Mouse (Mus musculus) frontal cortex, adult 2 months (tissue): ENCODE measurements around the gene Ufsp1. TPM values are rescaled to one million over a fixed set of nuclear protein-coding genes. Genes with fewer than 3 reads are reported as not detected.

Source experiments
- DNase-seq, 2 experiments: peaks; one replicate each; pipeline ENCODE4 v3.0.0; 2022; ENCODE audit warnings: low spot score in 1 of 2; ENCODE audit errors: extremely low spot score in 1 of 2
- polyA plus RNA-seq: library from polyadenylated mRNA; depleted of rRNA; stranded (reverse); fragments of >200 nt; gene quantifications from 2 replicates; pipeline ENCODE4 v1.2.3, GENCODE M21; 2012

Gene Ufsp1
- polyA plus RNA-seq, 1 experiment: 12.4 TPM

DNA sequence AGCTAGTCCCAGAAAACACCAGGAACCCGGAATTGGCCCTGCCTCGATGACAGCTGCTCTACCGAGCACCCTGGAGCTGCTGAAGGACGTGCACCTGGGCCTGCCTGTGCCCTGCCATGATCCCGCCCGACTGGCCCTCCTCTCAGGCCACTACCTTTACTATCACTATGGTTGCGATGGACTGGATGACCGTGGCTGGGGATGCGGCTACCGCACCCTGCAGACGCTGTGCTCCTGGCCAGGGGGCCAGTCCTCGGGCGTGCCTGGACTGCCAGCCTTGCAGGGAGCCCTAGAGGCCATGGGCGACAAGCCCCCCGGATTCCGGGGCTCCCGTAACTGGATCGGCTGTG is 290 bp downstream of the Ufsp1 start:
- DNase-seq: no peak

GRCm38 (mm10) chr5:137295296-137295695 is 867 bp downstream of the Ufsp1 start:
- no peak for DNase-seq

DNA sequence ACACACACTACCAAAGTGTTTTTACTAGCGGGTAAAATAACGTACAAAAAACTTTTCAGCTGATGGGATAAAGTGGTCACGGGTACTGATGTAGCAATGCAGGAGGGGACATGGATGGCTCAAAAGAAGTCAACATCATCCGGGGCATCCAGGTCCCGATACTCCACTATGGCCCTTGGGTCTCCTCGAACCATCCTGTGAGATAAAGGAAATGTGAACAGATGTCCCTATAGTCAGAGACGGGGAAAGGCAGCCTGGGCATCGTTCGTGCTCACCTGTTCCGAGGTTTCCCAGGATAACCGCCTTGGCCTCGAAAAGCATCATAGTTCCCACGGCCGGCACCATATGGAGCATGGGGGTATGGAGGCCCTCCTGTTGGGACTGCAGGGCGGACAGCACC is 1.3 kb downstream of the Ufsp1 start:
- DNase-seq: no peak

DNA sequence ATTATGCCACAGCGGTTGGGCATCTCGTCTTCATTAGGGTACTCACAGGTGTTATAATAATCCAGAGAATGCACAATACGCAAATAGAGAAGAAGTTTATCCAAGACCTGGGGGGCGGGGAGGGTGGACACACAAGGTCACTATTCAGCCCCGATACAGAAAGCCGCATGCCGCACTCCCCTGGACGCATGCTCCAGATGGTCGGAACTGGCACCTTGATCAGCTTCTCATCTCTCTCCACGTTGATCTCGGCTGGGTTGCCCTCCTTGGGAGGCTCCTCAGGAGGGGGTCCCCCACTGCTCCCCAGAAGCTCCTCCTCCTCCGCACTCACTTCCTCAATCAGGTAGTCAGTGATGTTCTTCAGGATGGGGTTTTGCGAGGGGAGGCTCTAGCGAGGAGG is 2.7 kb downstream of the Ufsp1 start:
- no peak for DNase-seq

- DNase-seq: no peak
Measured at GRCm38 (mm10) chr5:137299240-137299639, 4.8 kb downstream of the Ufsp1 start.

DNA sequence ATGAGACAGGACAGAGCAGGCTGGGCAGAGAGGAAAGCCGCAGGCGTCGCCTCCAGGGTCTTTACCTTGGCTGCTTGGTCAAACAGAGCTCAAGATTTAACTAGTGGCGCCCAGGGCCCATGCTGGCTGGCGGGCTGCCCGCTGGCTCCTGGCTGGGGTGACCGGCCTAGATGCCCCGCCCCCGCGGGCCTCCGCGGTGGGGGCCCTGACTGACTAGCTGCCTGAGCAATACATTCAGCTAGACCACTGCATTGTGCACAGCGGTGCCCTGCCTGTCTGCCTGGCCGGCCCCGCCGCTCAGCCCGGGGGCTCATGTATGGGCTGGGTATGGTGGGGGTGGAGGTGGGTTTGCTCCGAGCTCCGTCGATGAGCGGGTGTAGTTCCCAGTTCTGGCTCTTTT is 6.8 kb downstream of the Ufsp1 start:
- no peak for DNase-seq

GRCm38 (mm10) chr5:137303609-137304008 is 9.2 kb downstream of the Ufsp1 start:
- DNase-seq: no peak

- no peak for DNase-seq
Measured at GRCm38 (mm10) chr5:137304165-137304564, 9.7 kb downstream of the Ufsp1 start.

DNA sequence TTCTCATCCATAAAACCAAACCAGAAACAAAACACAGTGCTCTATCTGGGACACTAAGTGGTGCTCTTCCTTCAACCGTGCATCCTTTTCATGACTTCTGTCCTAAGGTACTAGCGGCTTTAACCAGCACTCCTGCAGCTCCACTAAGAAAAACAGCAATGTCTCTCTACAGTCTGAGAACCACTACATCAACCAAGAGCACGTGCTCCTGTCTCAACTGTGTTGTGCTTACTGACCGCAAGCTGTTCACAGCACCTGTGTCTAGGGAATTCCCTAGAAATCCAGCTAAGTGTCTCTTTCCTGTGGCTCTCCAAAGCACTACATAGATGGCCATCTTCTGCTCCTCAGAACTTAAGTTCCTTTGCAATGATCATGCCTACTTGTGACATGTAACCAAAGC is 10.4 kb downstream of the Ufsp1 start:
- no peak for DNase-seq

DNA sequence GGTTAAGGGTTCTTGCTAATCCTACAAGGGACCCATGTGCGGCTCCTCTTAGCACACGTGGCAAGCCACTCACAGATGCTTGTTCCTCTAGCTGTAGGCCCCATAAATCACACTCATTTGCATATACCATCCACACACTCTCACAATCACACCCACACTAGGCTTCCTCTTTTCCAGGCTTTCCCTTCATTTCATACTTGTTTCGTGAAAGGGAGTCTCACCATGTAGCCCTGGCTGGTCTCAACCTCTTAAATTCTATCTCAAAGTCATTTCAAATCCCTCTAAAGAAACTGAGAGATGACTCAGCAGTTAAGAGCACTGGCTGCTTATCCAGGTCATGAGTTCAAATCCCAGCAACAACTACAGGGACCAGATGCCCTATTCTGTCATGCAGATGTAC is 11.4 kb downstream of the Ufsp1 start:
- peak in 1 of 2 experiments; percentile 59 for DNase-seq

DNA sequence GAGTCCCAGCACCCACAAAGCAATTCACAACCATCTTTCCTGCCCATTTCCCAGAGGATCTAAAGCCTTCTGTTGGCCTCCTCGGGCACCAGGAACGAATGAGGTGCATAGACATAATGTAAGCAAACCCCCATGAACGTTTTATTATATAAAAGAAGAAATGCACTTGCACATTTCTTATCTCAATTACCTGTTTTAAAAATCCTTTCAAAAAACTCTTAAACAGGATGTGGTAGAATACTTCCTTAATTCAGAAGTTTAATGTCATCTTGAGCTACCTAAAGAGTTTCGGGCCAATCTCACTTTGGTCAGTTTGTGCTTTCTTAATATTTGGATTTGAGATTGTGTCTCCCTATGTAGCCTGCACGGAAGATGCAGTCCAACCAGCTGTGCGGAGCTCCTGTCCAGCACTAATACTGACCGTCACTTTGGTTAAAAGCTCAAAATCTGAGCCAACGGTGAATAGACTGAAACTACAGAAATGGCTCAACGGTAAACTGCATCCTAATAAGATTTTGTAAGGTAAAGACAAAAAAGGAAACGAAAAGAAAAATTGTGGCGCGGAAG is 12.1 kb downstream of the Ufsp1 start:
- DNase-seq: no peak

GRCm38 (mm10) chr5:137307071-137307912 is 12.9 kb downstream of the Ufsp1 start, which contains the start of gene Srrt:
Srrt (minus strand) TSS chr5:137307674.
- DNase-seq: peak; percentile 89 to 96

DNA sequence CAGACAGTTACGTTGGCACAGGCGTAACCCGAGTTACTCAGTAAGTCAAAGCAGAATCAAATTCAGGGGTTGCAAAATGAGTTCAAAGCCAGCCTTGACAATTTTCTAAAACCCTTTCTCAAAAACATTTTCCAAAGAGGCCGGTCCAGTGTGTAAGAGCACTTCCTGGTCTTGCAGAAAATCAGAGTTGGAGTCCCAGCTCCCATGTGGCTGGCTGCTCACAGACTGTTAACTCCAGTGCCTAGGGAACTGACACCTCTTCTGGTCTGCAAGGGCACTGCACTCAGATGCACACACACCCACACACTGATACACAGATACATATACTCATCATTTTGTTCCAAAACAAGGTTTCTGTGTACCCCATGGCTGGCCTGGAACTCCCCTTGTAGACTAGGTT is 13.9 kb downstream of the Ufsp1 start:
- no peak for DNase-seq

GRCm38 (mm10) chr5:137313466-137314192 is 19.2 kb downstream of the Ufsp1 start:
- DNase-seq: no peak

DNA sequence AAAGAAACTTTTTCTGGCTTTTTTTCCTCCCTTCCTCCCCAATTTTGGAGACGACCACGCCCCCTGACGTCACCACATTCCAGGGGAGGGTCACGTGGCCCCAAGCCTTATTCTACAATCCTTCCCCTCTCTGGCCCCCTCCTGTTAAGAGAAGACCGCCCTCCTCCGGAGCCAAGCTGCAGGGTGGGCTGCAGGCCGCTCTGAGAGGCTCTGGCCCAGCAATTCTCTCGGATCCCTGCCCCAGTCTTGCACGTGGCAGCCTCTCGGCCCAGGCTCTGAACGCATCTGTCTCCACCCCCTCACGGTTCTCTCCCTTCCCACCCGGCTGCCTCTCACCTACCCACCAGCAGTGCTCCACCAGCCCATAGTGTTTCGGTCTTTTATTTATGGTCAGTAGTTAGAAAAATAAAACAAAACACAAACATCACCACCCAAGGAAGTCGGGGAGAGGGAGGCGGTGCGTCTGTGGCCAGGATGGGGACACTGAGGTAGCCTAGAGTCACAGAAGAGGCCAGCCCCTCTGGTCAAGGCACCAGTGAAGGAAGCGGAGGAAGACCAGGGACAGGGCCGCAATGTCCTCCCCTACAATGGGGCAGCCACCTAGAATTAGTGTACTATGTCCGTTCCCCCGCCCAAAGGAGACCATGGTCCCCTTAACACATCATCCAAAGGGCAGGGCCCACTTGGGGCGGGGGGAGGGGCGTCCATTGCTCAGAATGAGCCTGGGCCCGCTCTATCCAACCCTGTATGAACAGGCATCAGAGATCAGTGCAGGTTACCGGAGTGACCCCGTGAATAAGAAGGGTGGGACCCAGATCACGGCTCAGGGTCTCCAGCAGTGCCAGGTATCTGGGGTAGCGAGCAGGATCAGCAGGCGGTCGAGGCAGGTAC is 20.0 kb downstream of the Ufsp1 start, which contains the start of gene Trip6:
Gene Trip6, minus strand, starts transcription at position 212 of the 891 bp plus-strand sequence.
- peak in 1 of 2 experiments; percentile 63 for DNase-seq

DNA sequence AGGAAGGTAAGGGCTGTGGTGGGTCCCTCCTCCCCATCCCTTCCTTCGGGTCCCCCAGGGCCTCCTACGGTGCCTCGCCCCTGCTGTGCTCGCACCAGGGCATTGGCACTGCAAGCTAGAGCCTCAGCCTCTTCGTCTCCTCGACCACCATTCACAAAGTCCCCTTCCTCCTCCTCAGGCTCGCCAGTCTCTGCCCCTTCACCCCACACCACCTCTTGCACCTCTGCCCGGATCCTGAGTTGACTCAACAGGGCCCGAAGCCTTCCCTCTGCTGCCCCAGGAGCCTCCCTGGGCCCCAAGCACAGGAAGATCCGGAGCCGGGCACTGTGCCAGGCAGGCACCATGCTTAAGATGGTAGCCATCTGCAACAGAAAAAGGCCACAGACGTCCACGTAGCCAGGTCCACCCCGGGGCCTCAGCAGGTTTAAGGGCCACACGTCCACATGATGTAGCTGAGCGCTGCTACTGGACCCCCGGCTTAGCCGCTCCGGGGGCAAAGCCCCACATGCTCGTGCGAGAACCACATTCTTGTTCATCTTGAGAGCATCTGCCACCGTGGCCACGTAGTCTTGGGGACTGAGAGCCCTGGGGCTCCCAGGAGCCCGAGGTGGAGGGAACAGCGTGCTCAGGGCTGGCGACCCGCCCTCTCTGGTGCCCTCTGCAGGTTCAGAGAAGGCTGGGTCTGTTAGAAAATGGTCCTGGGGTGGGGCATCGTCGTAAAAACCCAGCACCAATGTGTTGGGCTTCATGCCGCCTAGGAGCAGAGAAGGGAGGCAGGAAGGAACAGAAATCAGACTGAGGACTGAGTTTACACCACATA is 20.9 kb downstream of the Ufsp1 start:
- no peak for DNase-seq

DNA sequence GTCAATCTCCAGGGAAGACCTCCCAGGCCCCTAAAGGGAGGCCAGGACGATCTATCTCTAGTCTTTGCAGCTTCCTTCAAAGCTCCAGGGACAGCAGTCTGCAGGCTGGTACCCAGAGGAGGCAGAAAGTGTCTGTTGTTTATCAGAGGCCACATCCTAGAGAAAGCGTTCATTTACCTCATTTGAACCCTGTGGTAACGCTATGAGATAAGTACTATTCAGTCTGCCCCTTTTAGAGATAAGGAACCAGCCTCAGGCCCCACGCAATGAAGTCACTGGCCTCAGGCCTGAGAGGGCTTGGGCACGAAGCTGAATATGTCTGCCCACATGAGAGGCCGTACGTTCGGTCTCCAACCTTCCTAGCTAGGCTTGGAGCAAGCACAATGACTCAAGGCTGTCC is 22.9 kb downstream of the Ufsp1 start:
- no peak for DNase-seq

DNA sequence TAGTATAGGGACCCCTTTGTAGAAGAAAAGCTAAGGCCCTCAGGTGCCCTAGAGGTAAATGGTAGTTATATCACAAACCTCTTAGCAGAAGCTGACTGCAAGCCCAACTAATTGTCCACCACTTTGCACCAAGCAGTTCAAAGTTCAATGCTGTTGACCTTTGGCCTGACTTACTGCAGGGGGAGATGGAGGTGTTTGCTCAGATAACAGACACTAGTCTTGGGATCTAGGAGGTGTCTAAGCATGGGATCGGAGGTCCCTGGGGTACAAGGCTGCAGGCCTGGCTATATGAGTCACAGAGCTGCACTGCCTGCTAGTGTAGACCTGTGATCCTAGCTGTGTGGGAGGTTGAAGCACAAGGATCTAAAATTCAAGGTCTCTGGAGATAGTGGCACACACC is 24.1 kb downstream of the Ufsp1 start:
- DNase-seq: no peak

- DNase-seq: no peak
Measured at GRCm38 (mm10) chr5:137320996-137321395, 26.6 kb downstream of the Ufsp1 start.

DNA sequence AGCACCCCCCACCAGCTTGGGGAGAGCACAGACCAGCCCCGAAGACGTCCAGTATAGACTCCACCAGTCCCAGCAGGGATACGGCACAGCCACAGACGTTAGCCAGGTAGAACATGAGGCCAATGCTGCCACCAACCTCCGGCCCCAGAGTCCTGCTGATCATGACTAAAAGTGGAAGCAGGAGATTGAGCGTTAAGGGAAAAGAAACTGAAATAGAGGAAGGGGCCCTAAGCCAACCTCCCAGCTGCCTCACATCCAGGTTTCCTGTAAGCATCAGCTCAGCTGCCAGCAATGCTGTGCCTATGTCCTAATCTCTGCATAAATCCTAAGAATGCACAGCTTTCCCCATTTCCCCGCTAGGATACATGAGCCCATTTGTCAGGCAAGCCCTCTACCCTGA is 36.5 kb downstream of the Ufsp1 start:
- no peak for DNase-seq
